In the genomic region with DNA sequence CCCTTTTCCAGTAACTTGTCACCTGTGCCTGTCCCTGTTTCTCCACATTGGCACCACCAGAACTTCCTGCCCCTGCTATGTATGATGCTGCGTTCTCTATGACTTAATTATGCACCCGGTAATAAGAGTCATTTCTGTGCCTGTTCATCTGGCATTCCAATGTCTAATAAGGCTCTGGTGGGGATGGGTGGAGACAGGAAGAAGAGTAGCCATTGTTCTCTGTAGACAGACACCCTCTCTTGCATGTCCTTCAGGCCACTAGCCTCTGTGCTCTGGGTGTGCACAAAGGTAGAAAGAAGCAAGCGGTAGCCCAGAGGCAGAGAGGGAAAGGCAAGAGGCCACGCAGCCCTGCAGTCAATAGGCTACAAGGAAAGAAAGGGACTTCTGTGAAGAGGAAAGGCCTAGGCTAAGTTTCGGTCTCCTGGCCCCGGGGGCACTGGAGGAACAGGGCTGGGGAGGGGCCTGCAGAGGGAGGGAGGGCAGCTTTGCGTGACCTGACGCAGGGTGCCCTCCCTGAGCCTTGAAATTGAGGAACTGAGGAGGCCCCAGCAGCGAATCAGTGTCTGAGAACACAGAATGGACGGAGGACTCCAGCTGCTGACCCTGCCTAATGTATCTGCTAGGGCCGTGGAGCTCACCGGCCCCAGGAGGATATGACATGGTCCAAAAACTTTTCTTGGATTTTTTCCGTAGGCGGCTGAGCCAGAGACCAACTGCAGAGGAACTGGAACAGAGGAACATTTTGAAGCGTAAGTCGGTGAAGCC, we compare ENCODE assay signal across 11 mouse cellular contexts. TPM values are rescaled to one million over a fixed set of nuclear protein-coding genes. Genes with fewer than 3 reads are reported as not detected.
DNase-seq lines count a peak whose midpoint lies in the region; ATAC-seq lines count a peak whose summit lies in the region.
"Had no signal": no experiment of that assay in that cellular context is flagged by ENCODE, and none has a peak within 500 bp of the region (broad histone marks: within the 10 kb centered on the region; RNA-seq: fewer than 3 reads in every experiment).

No protein-coding gene starts in this region.

- WGBS in embryonic facial prominence, embryonic 11.5 days: 31% methylated on average over 16 of the region's 16 CpGs

- H3K36me3 ChIP-seq in embryonic facial prominence, embryonic 11.5 days (replicated peaks; ENCODE audit: control insufficient read depth, insufficient read depth, low read depth, low read length): no peaks in the 10 kb centered on the region
- H3K36me3 ChIP-seq: forebrain, embryonic 12.5 days; limb, embryonic 13.5 days had no signal

- no peaks in the 10 kb centered on the region for H3K27me3 ChIP-seq in embryonic facial prominence, embryonic 11.5 days (ENCODE audit: control insufficient read depth, insufficient read depth, low read length)
- H3K27me3 ChIP-seq: forebrain, embryonic 12.5 days; limb, embryonic 13.5 days had no signal

- intact Hi-C loops in heart, postnatal 36 days (cut with DNase I): no loop called here

- H3K27ac ChIP-seq in embryonic facial prominence, embryonic 11.5 days (replicated peaks; ENCODE audit: low read depth, low read length): no peak overlapping the region
- H3K27ac ChIP-seq: forebrain, embryonic 12.5 days; limb, embryonic 13.5 days had no signal

- no peaks in the 10 kb centered on the region for H3K4me1 ChIP-seq in embryonic facial prominence, embryonic 11.5 days (ENCODE audit: control insufficient read depth, insufficient read depth, low read length)

- H3K4me2 ChIP-seq in embryonic facial prominence, embryonic 11.5 days (ENCODE audit: low read depth, low read length): no peak overlapping the region
- H3K4me2 ChIP-seq: forebrain, embryonic 12.5 days; limb, embryonic 13.5 days had no signal

- H3K9me3 ChIP-seq in embryonic facial prominence, embryonic 11.5 days (replicated peaks; ENCODE audit: control insufficient read depth, low read length): no peaks in the 10 kb centered on the region
- H3K9me3 ChIP-seq: forebrain, embryonic 12.5 days; limb, embryonic 13.5 days had no signal

- ATAC-seq in embryonic facial prominence, embryonic 11.5 days (replicated peaks; ENCODE audit: insufficient number of reproducible peaks, low FRiP score, low TSS enrichment, low read depth): no peak
- ATAC-seq: Patski had no signal

- H3K4me3 ChIP-seq in embryonic facial prominence, embryonic 11.5 days (ENCODE audit: low read depth, low read length): peak overlapping the region; percentile 5; the same call in 1 of the 2 replicates
- H3K4me3 ChIP-seq: forebrain, embryonic 12.5 days; limb, embryonic 13.5 days had no signal

- peak overlapping the region; percentile 4; the same call in 1 of the 2 replicates for H3K9ac ChIP-seq in embryonic facial prominence, embryonic 11.5 days (replicated peaks; ENCODE audit: low read length)
- H3K9ac ChIP-seq: forebrain, embryonic 12.5 days; limb, embryonic 13.5 days had no signal

- peak; percentile 46 for DNase-seq in layer of hippocampus, adult 11-12 months (ENCODE audit: low spot score)
- DNase-seq in layer of hippocampus, adult 9-10 months (ENCODE audit: low spot score): no peak
- DNase-seq in R1 (ENCODE audit: low read depth, low spot score): peak; percentile 20
- DNase-seq in embryonic facial prominence, embryonic 11.5 days (ENCODE audit: low spot score): no peak
- DNase-seq in heart, postnatal 36 days: peak; percentile 31 to 46
- DNase-seq in left cerebral cortex, adult 11 months (ENCODE audit: low spot score): no peak
- no peak for DNase-seq in ovary, postnatal 36 days (ENCODE audit: low spot score)
- no peak for DNase-seq in frontal cortex, postnatal 14 days (ENCODE audit: low spot score in 2 of 2)

RNA-seq across cellular contexts. Expression of a gene that starts 48.8 kb away (rescaled TPM):
- 71.5 and 72.9 TPM in 2 replicates for polyA plus RNA-seq in embryonic facial prominence, embryonic 11.5 days (2014; fragmentation: Nextera tagmentation; extraction: Ambion mirVana)
- 10 to 100 TPM; 32.0 to 35.5 TPM for total RNA-seq in heart, postnatal 36 days (2021)

Comparison
In these comparisons a context has a peak if more than half of its experiments do, and no peak if none do; other contexts are left out.
1. DNase-seq: peak in layer of hippocampus, adult 11-12 months (single experiment), R1 (single experiment) and heart, postnatal 36 days (2 of 2); none in layer of hippocampus, adult 9-10 months (single experiment), embryonic facial prominence, embryonic 11.5 days (single experiment), left cerebral cortex, adult 11 months (single experiment), ovary, postnatal 36 days (single experiment) and frontal cortex, postnatal 14 days (0 of 2).